Mouse (Mus musculus): Measurements from ENCODE around the gene Creb3l2. TPM values are rescaled to one million over a fixed set of nuclear protein-coding genes. Genes with fewer than 3 reads are reported as not detected.

The Creb3l2 gene
- polyA plus RNA-seq, 1 experiment = 8.8 TPM

GRCm38 (mm10) chr6:37438510-37438909 lies 3.4 kb downstream of the Creb3l2 start:
- TF ChIP-seq FOSL1 (IDR thresholded peaks at IDR 0.05; ENCODE audit: insufficient read depth, low read length, poor library complexity, severe bottlenecking) (no peak), MYOG (IDR thresholded peaks at IDR 0.05; ENCODE audit: control insufficient read depth, extremely low read depth, insufficient read length) (no peak), USF1 (IDR thresholded peaks at IDR 0.05; ENCODE audit: low read depth) (no peak), CEBPB (IDR thresholded peaks at IDR 0.05; ENCODE audit: low read depth) (no peak)
- H3K4me3 ChIP-seq (ENCODE audit: insufficient read depth, poor library complexity, severe bottlenecking) = no peak overlapping the region

DNA sequence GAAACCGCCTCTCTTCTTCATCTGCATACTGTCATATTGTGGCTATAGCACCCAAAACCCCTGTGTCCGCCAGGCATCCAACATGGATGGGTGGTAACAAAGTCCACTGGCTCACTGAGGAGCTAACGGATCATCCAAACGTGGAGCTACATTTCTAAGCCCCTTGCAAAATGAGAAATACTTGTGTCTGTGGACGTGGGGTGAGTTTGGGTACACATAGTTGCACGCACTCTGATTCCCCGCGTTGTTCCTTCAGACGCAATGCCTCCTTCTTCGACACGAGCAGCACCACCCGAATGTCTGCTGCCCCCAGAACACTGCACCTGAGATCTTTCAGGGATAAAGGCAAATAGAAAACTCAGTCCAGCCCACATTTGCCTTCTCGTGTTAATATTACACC lies 4.9 kb downstream of the Creb3l2 start:
- Histone ChIP-seq H3ac (ENCODE audit: control insufficient read depth, insufficient read length, low read depth) (no peak overlapping the region), H3K27me3 (ENCODE audit: control insufficient read depth, insufficient read depth, insufficient read length) (no peaks in the 10 kb centered on the region), H3K79me2 (ENCODE audit: control insufficient read depth, insufficient read depth) (peaks cover 97% of the 10 kb centered on the region), H3K4me3 (ENCODE audit: insufficient read depth, poor library complexity, severe bottlenecking) (no peak overlapping the region), H3K79me3 (ENCODE audit: low read depth) (peaks cover 49% of the 10 kb centered on the region), H3K36me3 (ENCODE audit: control insufficient read depth, insufficient read depth) (peaks cover 3% of the 10 kb centered on the region)
- TF ChIP-seq MYOD1 (IDR thresholded peaks at IDR 0.05; ENCODE audit: control insufficient read depth, insufficient read length, low read depth) = no peak
- no peak for TF ChIP-seq FOSL1 (IDR thresholded peaks at IDR 0.05; ENCODE audit: insufficient read depth, low read length, poor library complexity, severe bottlenecking)
- TF ChIP-seq MYOG (IDR thresholded peaks at IDR 0.05; ENCODE audit: control insufficient read depth, extremely low read depth, insufficient read length) = no peak

More at GRCm38 (mm10) chr6:37438510-37438909, 3.4 kb downstream of the Creb3l2 start:
- peaks cover 83% of the 10 kb centered on the region for H3K79me2 ChIP-seq (ENCODE audit: control insufficient read depth, insufficient read depth)
- no peak overlapping the region for H3ac ChIP-seq (ENCODE audit: control insufficient read depth, insufficient read length, low read depth)
- H3K79me3 ChIP-seq (ENCODE audit: low read depth) = peaks cover 46% of the 10 kb centered on the region
- H3K27me3 ChIP-seq (ENCODE audit: control insufficient read depth, insufficient read depth, insufficient read length) = no peaks in the 10 kb centered on the region
- peaks cover 3% of the 10 kb centered on the region for H3K36me3 ChIP-seq (ENCODE audit: control insufficient read depth, insufficient read depth)

DNA sequence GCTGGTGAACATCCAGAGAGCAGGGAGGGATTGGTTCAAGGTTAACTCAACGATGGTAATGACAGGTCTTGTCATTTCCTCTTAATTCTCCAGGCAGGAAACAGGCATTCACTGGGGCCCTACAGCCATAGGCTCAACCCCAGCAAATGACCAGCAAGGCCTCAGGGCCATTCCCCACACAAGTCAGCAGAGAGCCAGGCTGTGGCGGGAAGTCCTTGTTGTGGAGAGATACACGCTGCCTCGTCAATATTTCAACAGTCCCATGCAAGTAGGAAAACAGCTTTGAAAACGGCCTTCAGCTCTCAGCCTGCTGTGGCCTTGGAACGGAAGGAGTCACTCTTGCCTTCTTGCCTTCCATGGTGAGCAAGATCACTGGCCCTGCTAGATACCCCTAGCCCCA lies 6.6 kb downstream of the Creb3l2 start:
- no peak for TF ChIP-seq MYOD1 (IDR thresholded peaks at IDR 0.05; ENCODE audit: control insufficient read depth, insufficient read length, low read depth)
- TF ChIP-seq FOSL1 (IDR thresholded peaks at IDR 0.05; ENCODE audit: insufficient read depth, low read length, poor library complexity, severe bottlenecking) = no peak
- no peak for TF ChIP-seq CTCF (IDR thresholded peaks at IDR 0.05; ENCODE audit: control insufficient read depth, insufficient read depth, insufficient read length)
- TF ChIP-seq MAX (IDR thresholded peaks at IDR 0.05) = no peak
- TF ChIP-seq MYOG (IDR thresholded peaks at IDR 0.05; ENCODE audit: control insufficient read depth, extremely low read depth, insufficient read length) = no peak
- TF ChIP-seq USF1 (IDR thresholded peaks at IDR 0.05; ENCODE audit: low read depth) = no peak
- no peak for TF ChIP-seq CEBPB (IDR thresholded peaks at IDR 0.05; ENCODE audit: low read depth)
- H3ac ChIP-seq (ENCODE audit: control insufficient read depth, insufficient read length, low read depth) = no peak overlapping the region
- peaks cover 88% of the 10 kb centered on the region for H3K79me2 ChIP-seq (ENCODE audit: control insufficient read depth, insufficient read depth)
- H3K36me3 ChIP-seq (ENCODE audit: control insufficient read depth, insufficient read depth) = peaks cover 3% of the 10 kb centered on the region
- no peaks in the 10 kb centered on the region for H3K27me3 ChIP-seq (ENCODE audit: control insufficient read depth, insufficient read depth, insufficient read length)
- peaks cover 44% of the 10 kb centered on the region for H3K79me3 ChIP-seq (ENCODE audit: low read depth)
- no peak overlapping the region for H3K4me3 ChIP-seq (ENCODE audit: insufficient read depth, poor library complexity, severe bottlenecking)

GRCm38 (mm10) chr6:37429849-37430470 lies 12.0 kb downstream of the Creb3l2 start:
- no peak for TF ChIP-seq MAX (IDR thresholded peaks at IDR 0.05)
- TF ChIP-seq USF1 (IDR thresholded peaks at IDR 0.05; ENCODE audit: low read depth) = no peak
- no peak for TF ChIP-seq CEBPB (IDR thresholded peaks at IDR 0.05; ENCODE audit: low read depth)
- TF ChIP-seq FOSL1 (IDR thresholded peaks at IDR 0.05; ENCODE audit: insufficient read depth, low read length, poor library complexity, severe bottlenecking) = no peak
- no peak for TF ChIP-seq MYOG (IDR thresholded peaks at IDR 0.05; ENCODE audit: control insufficient read depth, extremely low read depth, insufficient read length)
- no peak for TF ChIP-seq CTCF (IDR thresholded peaks at IDR 0.05; ENCODE audit: control insufficient read depth, insufficient read depth, insufficient read length)
- no peak for TF ChIP-seq MYOD1 (IDR thresholded peaks at IDR 0.05; ENCODE audit: control insufficient read depth, insufficient read length, low read depth)
- no peak overlapping the region for H3K4me3 ChIP-seq (ENCODE audit: insufficient read depth, poor library complexity, severe bottlenecking)
- H3K79me2 ChIP-seq (ENCODE audit: control insufficient read depth, insufficient read depth) = peaks cover 70% of the 10 kb centered on the region
- peaks cover 21% of the 10 kb centered on the region for H3K79me3 ChIP-seq (ENCODE audit: low read depth)
- H3ac ChIP-seq (ENCODE audit: control insufficient read depth, insufficient read length, low read depth) = no peak overlapping the region
- H3K27me3 ChIP-seq (ENCODE audit: control insufficient read depth, insufficient read depth, insufficient read length) = no peaks in the 10 kb centered on the region
- H3K36me3 ChIP-seq (ENCODE audit: control insufficient read depth, insufficient read depth) = no peaks in the 10 kb centered on the region

DNA sequence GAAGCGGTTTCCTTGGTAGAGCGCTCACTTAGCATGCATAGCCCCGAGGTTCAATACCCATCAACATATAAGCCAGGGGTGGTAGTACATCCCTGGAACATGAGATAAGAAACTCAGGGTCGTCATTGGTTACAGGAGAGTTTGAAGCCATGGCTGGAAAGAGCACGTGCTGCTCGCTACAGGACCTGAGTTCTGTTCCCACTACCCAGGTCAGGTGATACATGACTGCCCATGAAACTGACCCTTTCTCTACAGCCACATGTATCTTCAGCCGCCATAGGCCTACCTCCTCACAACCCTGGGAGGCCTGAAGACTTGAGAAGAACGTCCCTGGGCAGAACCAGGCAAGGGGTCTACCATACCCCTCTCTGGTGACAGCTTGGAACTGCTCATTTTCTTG lies 13.0 kb downstream of the Creb3l2 start:
- Histone ChIP-seq H3K27me3 (ENCODE audit: control insufficient read depth, insufficient read depth, insufficient read length) (no peaks in the 10 kb centered on the region), H3K4me3 (ENCODE audit: insufficient read depth, poor library complexity, severe bottlenecking) (no peak overlapping the region), H3K79me2 (ENCODE audit: control insufficient read depth, insufficient read depth) (peaks cover 60% of the 10 kb centered on the region), H3ac (ENCODE audit: control insufficient read depth, insufficient read length, low read depth) (no peak overlapping the region), H3K79me3 (ENCODE audit: low read depth) (peaks cover 15% of the 10 kb centered on the region), H3K36me3 (ENCODE audit: control insufficient read depth, insufficient read depth) (no peaks in the 10 kb centered on the region)
- TF ChIP-seq MYOD1 (IDR thresholded peaks at IDR 0.05; ENCODE audit: control insufficient read depth, insufficient read length, low read depth) (no peak), MAX (IDR thresholded peaks at IDR 0.05) (no peak), FOSL1 (IDR thresholded peaks at IDR 0.05; ENCODE audit: insufficient read depth, low read length, poor library complexity, severe bottlenecking) (no peak), USF1 (IDR thresholded peaks at IDR 0.05; ENCODE audit: low read depth) (no peak), CTCF (IDR thresholded peaks at IDR 0.05; ENCODE audit: control insufficient read depth, insufficient read depth, insufficient read length) (no peak), CEBPB (IDR thresholded peaks at IDR 0.05; ENCODE audit: low read depth) (no peak), MYOG (IDR thresholded peaks at IDR 0.05; ENCODE audit: control insufficient read depth, extremely low read depth, insufficient read length) (no peak)

- H3K4me3 ChIP-seq (ENCODE audit: insufficient read depth, poor library complexity, severe bottlenecking) = no peak overlapping the region
- no peaks in the 10 kb centered on the region for H3K27me3 ChIP-seq (ENCODE audit: control insufficient read depth, insufficient read depth, insufficient read length)
- H3K79me2 ChIP-seq (ENCODE audit: control insufficient read depth, insufficient read depth) = peaks cover 60% of the 10 kb centered on the region
- peaks cover 15% of the 10 kb centered on the region for H3K79me3 ChIP-seq (ENCODE audit: low read depth)
- TF ChIP-seq CEBPB (IDR thresholded peaks at IDR 0.05; ENCODE audit: low read depth) (no peak), CTCF (IDR thresholded peaks at IDR 0.05; ENCODE audit: control insufficient read depth, insufficient read depth, insufficient read length) (no peak), USF1 (IDR thresholded peaks at IDR 0.05; ENCODE audit: low read depth) (no peak), FOSL1 (IDR thresholded peaks at IDR 0.05; ENCODE audit: insufficient read depth, low read length, poor library complexity, severe bottlenecking) (no peak)
- no peaks in the 10 kb centered on the region for H3K36me3 ChIP-seq (ENCODE audit: control insufficient read depth, insufficient read depth)
- no peak overlapping the region for H3ac ChIP-seq (ENCODE audit: control insufficient read depth, insufficient read length, low read depth)
These were observed 13.9 kb downstream of the Creb3l2 start for GRCm38 (mm10) chr6:37428044-37428443.
